Mouse (Mus musculus): ENCODE measurements around the gene Nxf1. TPM values are rescaled to one million over a fixed set of nuclear protein-coding genes. Genes with fewer than 3 reads are reported as not detected.
"Not testable (repeated sequence)": the region's sequence is repeated elsewhere in the genome, so short reads cannot be mapped to it uniquely, and the experiment has no call there.

Nxf1 gene
- polyA plus RNA-seq (2015; fragmentation: Nextera tagmentation; extraction: Ambion mirVana), result 182 and 200 TPM in 2 replicates

DNA sequence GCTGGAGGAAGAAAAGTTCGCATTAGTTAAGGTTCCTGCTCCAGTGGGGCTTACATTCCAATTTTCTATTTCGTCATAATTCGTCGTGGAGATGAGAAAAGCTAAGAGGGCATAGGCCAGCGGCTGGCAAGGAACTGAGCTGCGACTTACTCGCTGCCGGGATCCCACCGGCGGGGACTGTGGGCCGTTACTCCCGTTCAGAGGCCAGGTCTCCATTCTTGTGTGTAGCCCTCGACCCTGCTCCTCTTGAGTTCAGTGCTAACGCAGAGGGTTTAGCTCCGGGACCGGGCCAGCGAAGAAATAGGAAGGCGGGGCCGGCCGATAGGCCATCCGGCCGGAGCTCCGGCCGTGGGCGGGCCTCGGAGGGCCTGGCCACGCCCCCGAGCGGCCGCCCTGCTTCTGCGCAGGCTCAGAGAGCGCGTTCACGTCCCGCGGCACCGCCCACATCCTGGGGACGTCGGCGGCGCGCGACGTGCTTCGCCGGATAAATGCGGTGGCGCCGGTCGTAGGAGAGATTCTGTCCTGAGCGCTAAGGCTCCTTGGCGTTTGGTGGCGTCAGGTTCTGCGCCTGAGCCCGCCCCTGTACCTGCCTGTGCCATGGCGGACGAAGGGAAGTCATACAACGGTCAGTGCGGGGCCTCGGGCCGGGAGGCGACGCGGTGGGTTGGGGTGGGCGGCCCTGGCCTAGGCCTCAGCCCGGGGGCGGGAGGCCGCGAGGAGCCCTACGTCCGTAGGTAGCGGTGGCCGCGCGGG, at the start of gene Nxf1:
TSS of gene Nxf1 (plus strand) at position 439 of the 753 bp plus-strand sequence.
- DNase-seq (ENCODE audit: low spot score), result peak; percentile 95

DNA sequence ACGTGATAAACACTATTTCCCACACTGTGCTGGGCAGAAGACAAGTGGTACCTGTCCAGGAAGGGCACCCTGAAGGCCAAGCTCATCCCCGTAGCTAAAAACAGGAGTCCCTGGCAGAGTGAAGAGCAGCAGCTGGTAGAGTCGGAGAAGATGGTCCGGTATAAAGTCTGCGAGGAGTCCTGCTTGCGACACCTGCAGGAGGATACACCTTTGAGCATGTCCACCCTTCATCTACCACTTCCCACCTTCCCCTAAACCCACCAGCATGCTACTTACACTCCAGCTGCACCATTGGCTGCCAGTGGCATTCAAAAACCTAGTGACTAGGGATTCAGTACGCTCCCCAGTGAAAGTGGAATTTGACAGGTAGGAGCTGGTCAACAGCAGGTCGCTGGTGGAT, 47.9 kb upstream of the Nxf1 start:
- DNase-seq (ENCODE audit: low spot score), result no peak

GRCm38 (mm10) chr19:8710057-8710456, 46.8 kb upstream of the Nxf1 start:
- no peak for DNase-seq (ENCODE audit: low spot score)

DNA sequence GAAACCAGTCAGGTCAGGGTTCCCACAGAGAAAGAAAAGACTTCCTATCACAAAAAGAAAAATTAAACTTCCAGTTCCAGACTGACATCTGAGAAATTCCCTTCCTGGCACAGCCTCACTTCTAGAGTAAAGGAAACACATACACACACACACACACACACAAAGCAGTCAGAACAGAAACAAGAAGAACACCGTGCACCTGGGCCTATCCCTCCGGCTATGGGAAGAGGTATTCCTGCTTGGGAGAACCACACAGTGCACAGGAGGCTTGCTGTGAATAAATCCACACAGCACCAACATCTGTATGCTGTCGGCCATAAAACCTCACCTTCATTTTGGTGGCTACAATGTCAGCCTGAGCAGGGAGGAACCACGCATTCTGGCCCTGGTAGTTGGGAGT, 45.4 kb upstream of the Nxf1 start:
- no peak for DNase-seq (ENCODE audit: low spot score)

- DNase-seq (ENCODE audit: low spot score), result peak; percentile 74
Observed at GRCm38 (mm10) chr19:8711949-8712869, 44.7 kb upstream of the Nxf1 start.

GRCm38 (mm10) chr19:8712870-8713305, 44.0 kb upstream of the Nxf1 start:
- peak; percentile 71 for DNase-seq (ENCODE audit: low spot score)

- DNase-seq (ENCODE audit: low spot score), result peak; percentile 92
Observed at GRCm38 (mm10) chr19:8713306-8713996, 43.4 kb upstream of the Nxf1 start.

DNA sequence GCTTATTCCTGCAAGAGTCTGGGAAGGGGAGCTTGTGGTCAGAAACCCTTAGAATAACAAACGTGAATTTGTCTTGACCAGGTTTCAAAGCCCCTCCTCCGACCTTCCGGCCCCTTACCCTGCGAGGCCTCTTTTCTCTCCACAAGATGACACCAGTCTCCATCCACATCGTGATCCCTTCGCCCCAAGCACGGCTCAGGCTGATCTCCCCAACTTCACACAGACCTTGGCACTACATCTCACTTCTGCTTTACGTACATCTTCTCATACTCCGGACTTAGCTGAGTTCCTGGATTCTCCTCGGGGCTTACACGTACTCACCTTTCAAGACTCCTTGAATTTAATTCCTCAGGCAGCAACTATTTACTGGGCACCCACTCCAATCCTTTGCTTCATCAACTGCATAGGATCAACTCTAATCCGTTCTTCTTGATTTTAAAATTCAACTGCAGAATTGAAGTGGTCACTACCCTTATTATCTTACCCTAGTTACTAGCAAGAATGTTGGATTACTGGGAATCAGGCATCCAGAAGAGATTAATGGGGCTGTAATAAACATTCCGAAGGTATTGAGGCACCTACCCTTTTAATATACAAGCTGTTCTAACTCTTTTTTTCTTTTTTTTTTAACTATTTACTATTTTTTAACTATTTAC, 42.7 kb upstream of the Nxf1 start:
- no peak for DNase-seq (ENCODE audit: low spot score)

GRCm38 (mm10) chr19:8714653-8715481, 42.0 kb upstream of the Nxf1 start:
- no peak for DNase-seq (ENCODE audit: low spot score)

- DNase-seq (ENCODE audit: low spot score), result no peak
Observed at GRCm38 (mm10) chr19:8715868-8716766, 40.8 kb upstream of the Nxf1 start.

DNA sequence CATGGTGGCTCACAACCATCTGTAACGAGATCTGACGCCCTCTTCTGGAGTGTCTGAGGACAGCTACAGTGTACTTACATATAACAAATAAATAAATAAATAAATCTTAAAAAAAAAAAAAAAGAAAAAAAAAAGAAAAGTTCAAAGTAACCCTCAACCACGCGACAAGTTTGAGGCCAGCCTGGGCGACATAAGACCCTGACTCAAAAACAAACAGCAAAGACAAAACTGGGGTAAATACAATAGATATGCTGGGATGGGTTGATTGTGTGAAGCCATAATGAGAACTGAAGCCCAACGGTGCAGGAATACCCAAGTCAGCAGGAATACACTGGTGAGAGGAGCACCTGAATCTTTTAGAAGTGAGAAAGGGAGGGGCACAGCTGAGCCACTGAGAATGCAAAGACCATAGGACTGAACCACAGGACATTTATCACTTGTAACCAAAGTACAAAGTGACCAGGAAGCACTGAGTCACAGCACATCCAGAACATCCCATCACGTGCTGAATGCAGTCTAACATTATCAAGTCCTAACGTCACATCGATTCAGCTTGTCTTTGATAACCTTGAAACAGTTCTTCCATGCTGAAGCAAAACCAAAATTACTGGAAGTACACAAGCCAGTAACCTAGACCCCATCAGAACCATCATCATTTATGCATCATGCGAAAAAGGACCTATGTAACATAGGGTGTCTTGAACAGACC, 40.0 kb upstream of the Nxf1 start:
- no peak for DNase-seq (ENCODE audit: low spot score)

DNA sequence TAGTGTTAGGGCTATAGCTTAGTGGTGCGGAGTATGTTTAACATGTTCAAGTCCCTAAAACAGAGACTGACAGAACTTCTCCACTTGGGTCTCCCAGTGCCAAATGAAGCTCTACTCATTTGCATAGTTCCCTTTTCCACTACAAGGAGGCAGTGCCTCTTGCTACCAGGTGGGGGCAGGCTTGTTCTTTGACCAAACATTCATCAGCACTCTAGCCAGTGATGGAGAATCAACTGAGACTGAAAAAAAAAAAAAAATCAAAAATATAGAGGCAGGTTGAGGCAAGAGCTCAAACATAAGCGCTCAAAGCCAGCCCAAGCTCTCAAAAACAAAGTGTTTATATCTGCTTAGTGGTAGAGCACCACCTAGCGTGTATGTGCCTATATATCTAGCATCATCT, 38.5 kb upstream of the Nxf1 start:
- peak; percentile 72 for DNase-seq (ENCODE audit: low spot score)

- not testable (repeated sequence) for DNase-seq (ENCODE audit: low spot score)
Observed at GRCm38 (mm10) chr19:8719037-8719436, 37.8 kb upstream of the Nxf1 start.

- DNase-seq (ENCODE audit: low spot score), result no peak
Observed at GRCm38 (mm10) chr19:8721378-8721777, 35.5 kb upstream of the Nxf1 start.

DNA sequence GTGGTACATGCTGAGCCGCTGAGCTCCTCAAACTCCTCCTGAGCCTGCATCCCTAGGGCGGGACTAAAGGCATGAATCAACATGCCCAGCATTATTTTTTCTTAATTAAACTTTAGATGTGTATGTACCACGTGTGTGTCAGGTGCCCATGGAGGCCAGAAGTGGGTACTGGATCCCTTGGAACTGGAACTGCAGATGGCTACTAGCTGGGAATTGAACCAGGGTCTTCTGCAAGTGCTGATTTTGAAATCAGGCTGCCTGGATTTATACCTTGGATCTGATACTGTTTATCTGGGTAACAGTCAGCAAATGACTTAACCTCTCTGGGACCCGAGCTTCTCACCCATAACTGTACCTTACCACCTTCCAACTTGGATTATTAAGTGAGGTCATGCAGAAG, 34.9 kb upstream of the Nxf1 start:
- no peak for DNase-seq (ENCODE audit: low spot score)

GRCm38 (mm10) chr19:8722559-8722906, 34.3 kb upstream of the Nxf1 start:
- no peak for DNase-seq (ENCODE audit: low spot score)

- peak; percentile 99 for DNase-seq (ENCODE audit: low spot score)
Observed at GRCm38 (mm10) chr19:8722907-8723573, 33.8 kb upstream of the Nxf1 start, which contains the start of gene Slc3a2. Slc3a2 (minus strand) TSS chr19:8723369.
